8 mouse cellular contexts compared by ENCODE assay signal in the genomic region with DNA sequence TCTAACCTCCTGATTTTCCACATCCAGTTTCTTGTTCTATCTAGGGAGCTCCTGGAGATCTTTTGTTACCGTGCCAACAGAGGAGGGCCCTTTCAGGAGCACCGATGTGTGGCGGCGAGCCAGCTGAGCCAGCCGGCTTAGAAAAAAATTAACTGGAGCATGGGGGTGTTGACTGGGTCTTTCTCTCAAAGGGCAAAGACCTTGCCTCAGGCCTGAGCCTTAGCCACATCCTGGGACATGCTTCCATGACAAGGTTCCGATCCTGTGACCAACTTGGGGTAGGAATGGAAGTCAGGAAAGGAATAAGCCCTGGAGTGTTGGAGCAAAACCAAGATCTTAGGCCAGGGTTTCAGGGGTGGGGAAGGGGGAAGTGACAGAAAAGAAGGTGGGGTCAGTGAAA. TPM values are rescaled to one million over a fixed set of nuclear protein-coding genes. Genes with fewer than 3 reads are reported as not detected.
DNase-seq lines count a peak whose midpoint lies in the region; ATAC-seq lines count a peak whose summit lies in the region.

No protein-coding gene starts in this region.

- no peak for ATAC-seq in erythroblast, adult 5-6 weeks (replicated peaks; ENCODE audit: low FRiP score, poor library complexity, severe bottlenecking)

- DNase-seq in adrenal gland, adult 2 months: peak; percentile 13
- no peak for DNase-seq in adrenal gland, postnatal 4 days (ENCODE audit: low spot score in 2 of 2)
- peak; percentile 38 for DNase-seq in testis, postnatal 14 days (ENCODE audit: low spot score)
- no peak for DNase-seq in testis, postnatal 10 days (ENCODE audit: low spot score)
- peak; percentile 94 to 96 for DNase-seq in kidney, postnatal 36 days
- peak; percentile 59 for DNase-seq in right cerebral cortex, postnatal 4 days
- no peak for DNase-seq in spleen, postnatal 10 days (ENCODE audit: low spot score in 2 of 2)

RNA-seq across cellular contexts. Expression of gene Spsb4, which starts 2.9 kb away (rescaled TPM):
- total RNA-seq in adrenal gland, adult 2 months (2021): 1 to 10 TPM; 1.5 to 1.6 TPM
- polyA plus RNA-seq in adrenal gland, adult 2 months (2012; rRNA removed): 1.6 and 2.0 TPM in 2 replicates
- total RNA-seq in adrenal gland, postnatal 4 days (2021): 10 to 100 TPM in 1 of 2 experiments, 1 to 10 TPM in 1; 4.5 to 10.1 TPM
- 4.4 TPM in 1 of 2 replicates, not detected in the other for total RNA-seq in erythroblast, adult 5-6 weeks (2015; ENCODE audit: low replicate concordance)
- not detected in 2 replicates for total RNA-seq in erythroblast, adult 5-6 weeks (2017; ENCODE audit: low replicate concordance)

Comparison
In these comparisons a context has a peak if more than half of its experiments do, and no peak if none do; other contexts are left out.
1. DNase-seq: peak in adrenal gland, adult 2 months (single experiment), testis, postnatal 14 days (single experiment), kidney, postnatal 36 days (2 of 2) and right cerebral cortex, postnatal 4 days (single experiment); none in adrenal gland, postnatal 4 days (0 of 2), testis, postnatal 10 days (single experiment) and spleen, postnatal 10 days (0 of 2).